Mouse (Mus musculus) hematopoietic stem cell, adult 5-6 weeks (primary cell): ENCODE data around the gene Slc9a9. TPM values are rescaled to one million over a fixed set of nuclear protein-coding genes. Genes with fewer than 3 reads are reported as not detected.

Source experiments
- ATAC-seq, 2 experiments: fragments of 125-278 bp in 1 of 2; replicated peaks in 1 of 2; 2 replicates each; pipeline ENCODE4 v1.8.0; 2016 to 2017; ENCODE audit warnings: inconsistent platforms in 2 of 2, mild to moderate bottlenecking in 2 of 2, moderate number of reproducible peaks in 2 of 2, low read depth in 1 of 2, moderate TSS enrichment in 1 of 2; ENCODE audit not compliant: low FRiP score in 2 of 2, poor library complexity in 2 of 2, severe bottlenecking in 2 of 2, insufficient read depth in 1 of 2, low TSS enrichment in 1 of 2
- total RNA-seq: library from RNA; stranded (forward); fragments of 172-1452, 232-1000 nt; gene quantifications from 2 replicates; pipeline ENCODE4 v1.2.3, GENCODE M21; 2017

Slc9a9 gene
- total RNA-seq, 1 experiment from 2014 or later, result 16.7 TPM

DNA sequence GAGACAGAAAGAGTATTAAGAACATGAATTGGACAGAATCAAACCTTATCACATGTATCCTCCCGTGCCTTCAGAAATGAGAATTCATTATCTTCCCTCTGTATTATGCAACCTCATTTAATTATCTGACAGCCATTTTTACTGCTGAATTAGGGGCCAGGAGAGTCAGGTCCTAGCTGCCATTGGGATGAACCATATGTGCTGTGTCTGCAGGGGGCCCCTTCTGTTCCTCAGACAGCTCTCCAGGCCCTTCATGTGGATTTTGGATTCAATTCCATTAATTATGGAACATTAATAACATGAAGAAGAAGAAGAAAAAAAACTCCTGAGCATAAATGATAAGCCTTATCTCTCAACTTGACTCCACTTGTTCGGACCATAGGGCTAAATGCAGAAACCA is 559.4 kb downstream of the Slc9a9 start:
- ATAC-seq, result no peak

DNA sequence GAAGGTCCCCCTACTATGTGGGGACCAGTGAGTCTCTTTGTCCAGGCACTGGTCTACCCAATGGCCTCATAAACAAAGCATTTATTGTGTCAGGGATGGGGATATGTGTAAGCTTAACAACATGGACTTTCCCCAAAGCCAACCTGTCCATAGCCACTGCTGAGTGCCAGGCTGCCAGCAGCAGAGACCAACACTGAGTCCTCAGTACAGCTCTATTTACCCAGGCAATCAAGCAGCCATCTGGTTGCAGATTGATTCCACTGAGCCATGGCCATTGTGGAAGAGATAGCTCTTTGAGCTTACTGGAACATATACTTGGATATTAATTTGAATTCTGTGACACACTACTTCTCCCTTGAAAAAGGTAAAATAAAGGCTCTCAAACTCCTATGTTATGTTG is 570.2 kb downstream of the Slc9a9 start:
- ATAC-seq, result no peak

DNA sequence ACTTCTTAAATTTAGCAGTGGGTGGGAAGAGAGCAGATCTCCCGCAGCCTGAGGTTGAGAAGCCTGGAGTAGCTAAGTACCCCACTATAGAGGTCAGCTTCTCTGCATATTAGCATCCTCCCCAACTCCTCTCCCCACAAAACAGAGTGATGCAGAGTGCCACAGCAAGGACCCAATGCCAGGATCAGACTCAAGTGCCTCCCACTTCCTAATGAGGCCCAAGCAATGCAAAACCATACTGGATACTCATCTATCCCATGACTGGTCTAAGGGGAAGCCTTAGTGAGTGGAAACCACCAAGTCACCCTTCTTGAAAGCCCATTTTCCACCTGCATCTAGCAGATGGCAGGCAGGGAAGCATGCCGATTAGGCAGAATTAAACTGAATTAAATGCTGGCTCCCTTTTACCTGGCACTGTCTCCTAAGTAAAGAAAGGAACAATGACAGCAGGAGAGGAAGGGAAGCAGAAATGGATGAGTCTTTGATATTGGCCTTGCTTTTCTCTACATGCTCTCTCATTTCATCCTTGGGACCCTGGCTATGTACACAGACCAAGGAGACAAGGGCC is 573.0 kb downstream of the Slc9a9 start:
- ATAC-seq, result no peak

DNA sequence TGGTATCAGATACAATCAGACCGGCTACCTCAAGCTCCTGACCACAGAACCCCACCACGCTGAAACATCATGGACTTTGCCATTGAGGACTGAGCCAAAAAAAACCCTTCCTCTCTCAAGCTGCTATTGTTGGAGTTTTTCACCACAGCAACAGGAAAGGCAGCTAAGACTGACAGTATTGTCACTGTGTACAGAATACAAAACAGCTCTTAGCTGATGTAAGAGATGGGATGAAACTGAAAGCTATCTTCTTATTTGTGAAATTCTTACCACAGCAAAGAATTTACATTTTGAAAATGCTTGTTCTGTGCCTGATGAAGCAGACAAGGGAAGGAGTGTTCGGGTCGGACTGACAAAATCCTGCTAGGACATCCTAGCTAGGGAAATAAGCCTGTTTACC is 584.5 kb downstream of the Slc9a9 start:
- ATAC-seq, result peak in 1 of 2 experiments; percentile 27; a peak in 1 of 4 replicates

DNA sequence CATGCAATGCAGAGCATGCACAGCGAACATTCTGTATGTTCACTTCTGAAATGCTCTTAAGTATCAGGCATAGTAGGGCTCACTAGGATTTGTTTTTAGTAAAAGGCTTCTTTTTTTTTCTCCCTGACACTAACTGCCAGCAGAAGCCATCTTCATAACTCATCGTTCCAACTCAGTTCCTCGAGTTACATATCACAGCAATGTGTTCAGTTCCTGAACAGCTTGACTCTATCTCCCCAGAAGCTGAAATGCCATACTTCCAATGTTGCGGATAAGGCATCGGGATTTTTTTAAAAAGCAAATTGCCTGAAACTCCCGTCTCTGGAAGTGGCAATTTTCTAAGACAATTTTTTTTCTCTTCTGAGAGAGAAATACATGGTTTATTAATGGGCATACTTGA is 586.1 kb downstream of the Slc9a9 start:
- ATAC-seq, result no peak

DNA sequence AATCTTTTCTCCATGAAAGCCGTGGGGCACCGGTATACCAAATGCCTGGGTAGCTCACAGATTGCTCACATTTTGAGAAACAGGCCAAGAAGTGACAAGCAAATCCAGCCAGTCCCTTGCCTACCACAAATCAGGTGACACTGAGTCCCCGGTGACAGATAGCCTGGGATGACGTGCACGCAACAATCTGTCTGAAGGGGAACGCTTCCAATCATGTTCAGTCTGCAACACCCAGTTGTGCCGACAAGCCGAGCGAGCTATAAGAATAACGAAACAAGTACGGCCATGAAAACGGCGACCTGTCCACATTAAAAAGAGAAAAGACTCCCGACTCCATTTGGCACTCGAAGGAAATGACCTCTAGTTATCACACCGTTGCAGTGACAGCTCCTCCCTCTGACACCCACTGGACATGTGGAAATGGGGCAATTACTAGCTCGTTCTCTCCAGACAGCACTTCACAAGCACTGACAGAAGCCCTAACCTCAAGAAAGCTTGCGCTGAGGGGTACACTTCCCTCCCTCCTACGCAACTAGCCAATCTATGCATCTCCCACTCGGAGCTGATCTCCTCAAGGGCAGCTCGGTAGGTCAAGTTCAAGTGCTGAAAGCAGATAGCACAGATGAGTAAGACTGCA is 587.1 kb downstream of the Slc9a9 start:
- ATAC-seq, result no peak

DNA sequence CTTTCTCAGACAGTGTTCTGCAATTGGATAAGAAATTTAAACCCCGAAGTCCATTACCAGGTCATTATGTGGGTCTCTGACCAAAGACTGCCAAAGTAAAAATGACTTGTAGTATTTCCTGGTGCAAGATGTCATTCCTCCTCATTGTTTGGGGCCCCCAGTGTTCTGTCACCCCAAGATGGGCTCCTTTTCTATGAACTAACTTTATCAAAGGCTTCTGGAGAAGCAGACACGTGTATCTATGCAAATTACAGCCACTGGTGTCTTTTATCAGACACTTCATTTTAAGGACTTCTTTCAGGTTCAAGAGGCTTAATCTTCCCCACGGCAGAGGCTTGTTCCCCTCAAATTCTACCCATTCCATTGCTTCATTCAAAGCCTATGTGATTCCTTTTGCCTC is 593.1 kb downstream of the Slc9a9 start:
- ATAC-seq, result no peak

DNA sequence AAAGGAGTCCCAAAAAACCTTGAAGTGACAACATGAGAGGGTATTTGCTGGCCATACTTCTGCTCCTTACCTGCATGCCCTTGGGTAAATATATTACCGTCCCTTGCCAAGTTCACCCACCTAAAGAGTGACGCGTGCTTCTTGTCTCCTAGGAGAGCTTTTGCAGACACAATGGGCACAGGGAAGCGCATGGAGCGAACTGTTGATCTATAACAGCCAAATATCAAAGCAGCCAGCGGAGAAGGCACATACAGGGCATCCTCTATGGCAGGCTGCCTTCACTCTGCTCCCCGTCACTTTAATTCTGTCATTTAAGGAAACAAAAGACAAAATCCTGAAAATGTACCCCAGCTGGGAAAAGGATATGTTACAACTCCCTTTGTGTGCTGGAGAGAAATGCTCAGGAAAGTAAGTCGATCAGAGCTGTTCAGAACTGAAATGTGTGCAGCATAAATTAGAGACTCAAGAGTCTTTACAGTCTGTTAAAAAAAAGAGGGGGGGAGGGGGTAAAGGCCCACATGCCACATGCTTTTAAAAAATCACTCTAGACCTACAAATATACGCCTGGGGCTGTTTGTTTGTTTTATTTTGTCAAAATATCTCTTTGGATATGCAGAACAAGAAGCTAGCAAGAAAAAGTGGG is 594.3 kb downstream of the Slc9a9 start:
- no peak for ATAC-seq

DNA sequence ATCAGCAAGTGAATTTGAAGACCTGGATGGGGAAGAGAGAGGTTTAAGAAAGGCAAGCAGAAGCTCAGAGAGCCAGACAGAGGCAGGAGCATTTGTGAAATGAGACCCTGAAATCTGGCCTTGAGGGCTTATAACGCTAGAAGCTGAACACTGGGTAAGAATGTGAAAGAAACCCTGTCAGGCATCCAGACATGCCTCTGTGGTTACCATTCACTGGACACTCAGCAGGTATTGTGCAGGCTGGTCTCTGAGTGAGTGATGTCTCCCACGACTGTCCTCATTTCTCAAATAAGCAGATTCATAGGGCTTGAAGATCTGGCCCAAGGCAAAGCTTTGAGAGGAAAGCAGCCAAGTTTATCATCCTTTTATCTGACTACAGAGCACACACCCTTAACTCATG is 596.5 kb downstream of the Slc9a9 start:
- ATAC-seq, result no peak

DNA sequence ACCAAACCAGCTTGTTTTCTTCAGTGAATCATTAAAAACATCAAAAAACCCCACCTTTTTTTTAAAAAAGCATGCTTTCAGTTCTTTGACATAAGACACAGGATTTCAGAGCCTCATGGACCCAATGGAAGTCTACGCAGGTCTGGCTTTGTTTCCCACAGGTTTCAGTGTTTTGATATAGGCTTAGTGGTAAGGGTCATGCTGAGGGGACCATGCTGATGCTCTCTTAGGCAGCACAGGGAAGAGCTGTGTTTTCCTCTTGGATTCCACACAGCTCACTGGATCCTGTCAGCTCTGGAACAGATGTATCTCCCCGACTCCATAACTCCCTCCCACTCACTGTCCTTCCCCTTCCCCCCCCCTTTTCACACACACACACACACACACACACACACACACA is 597.2 kb downstream of the Slc9a9 start:
- ATAC-seq, result no peak

DNA sequence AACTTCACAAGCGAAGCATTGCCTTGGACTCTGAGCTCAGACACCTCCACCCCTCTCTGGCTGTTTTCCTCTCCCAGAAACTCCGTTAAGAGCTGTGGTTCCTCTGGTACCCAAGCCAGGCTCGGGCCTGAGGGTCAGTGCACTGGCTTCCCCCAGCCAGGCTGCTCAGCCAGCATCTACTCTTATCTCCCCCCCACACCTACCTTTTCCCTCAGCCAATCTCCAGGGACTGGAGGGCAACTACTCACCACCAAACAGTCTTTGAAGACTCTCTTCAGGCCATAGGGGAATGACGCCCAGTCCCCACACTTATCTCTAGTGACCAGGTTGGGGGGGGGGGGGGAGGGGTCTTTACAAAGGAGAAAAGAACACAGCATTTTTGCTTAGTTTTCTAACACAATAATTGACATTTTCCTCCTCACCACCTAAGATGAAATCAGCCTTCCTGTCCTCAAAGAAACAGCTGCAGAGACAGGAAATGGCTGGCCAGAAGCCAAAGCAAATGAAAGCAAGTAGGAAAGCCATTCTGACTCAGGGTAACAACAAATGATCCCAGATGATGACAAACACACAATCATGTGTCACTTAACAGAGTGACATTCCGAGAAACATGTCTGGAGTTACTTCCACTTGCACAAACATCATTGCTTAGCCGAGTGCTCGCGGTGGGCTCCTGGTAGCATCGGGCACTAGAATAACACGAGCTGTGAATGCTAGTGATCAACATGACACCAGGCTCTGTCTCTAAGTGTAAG is 610.1 kb downstream of the Slc9a9 start:
- peak; percentile 57 to 65 for ATAC-seq

Other genes with a start within 250 kb of the Slc9a9 start
- gene 1190002N15Rik, start 131.8 kb upstream of the Slc9a9 start, total RNA-seq, result 22.2 and 31.9 TPM in 2 replicates